Mouse (Mus musculus) cortical plate, adult 2 months (tissue): ENCODE measurements around the gene Isg20l2.

Experiments used
- CTCF ChIP-seq: fragments of 200-500 bp; IDR thresholded peaks from 2 replicates; pipeline ENCODE4 v1.5.1; 2011; ENCODE audit warnings: mild to moderate bottlenecking, control low read depth, low read length; ENCODE audit not compliant: insufficient read depth; ENCODE audit errors: extremely low read depth
- POLR2A ChIP-seq: fragments of 200-500 bp; IDR thresholded peaks from 2 replicates; pipeline ENCODE4 v1.6.1; 2011; ENCODE audit warnings: mild to moderate bottlenecking, low read length, control low read depth; ENCODE audit not compliant: insufficient read depth; ENCODE audit errors: extremely low read depth

- TF ChIP-seq POLR2A = no peak
- no peak for TF ChIP-seq CTCF
Measured at GRCm38 (mm10) chr3:87909381-87909780, 20.7 kb upstream of the Isg20l2 start.
